Mouse (Mus musculus) layer of hippocampus, adult 2 months (tissue): ENCODE data around the gene Smad1. TPM values are rescaled to one million over a fixed set of nuclear protein-coding genes. Genes with fewer than 3 reads are reported as not detected.
A peak's percentile ranks its signal among the peaks of the same experiment; 100 is the strongest.

Source experiments
- DNase-seq, 2 experiments: peaks; one replicate each; pipeline ENCODE4 v3.0.0; 2022; ENCODE audit warnings: low spot score in 2 of 2
- H3K27ac ChIP-seq: fragments of 200-600 bp; 2 replicates; pipeline ENCODE4 v1.8.1; 2022
- H3K4me3 ChIP-seq: fragments of 200-600 bp; 2 replicates; pipeline ENCODE4 v1.8.1; 2022; ENCODE audit warnings: mild to moderate bottlenecking
- CTCF ChIP-seq: fragments of 200-600 bp; conservative IDR thresholded peaks from 2 replicates; pipeline ENCODE4 v1.8.1; 2022; ENCODE audit warnings: antibody characterized with exemption, mild to moderate bottlenecking, moderate library complexity
- total RNA-seq, 2 experiments: library from RNA; stranded (reverse); gene quantifications; 2 replicates each; pipeline ENCODE4 v1.2.3; 2021

Gene Smad1
- total RNA-seq, 2 experiments from 2014 or later: 23.9 to 24.5 TPM

DNA sequence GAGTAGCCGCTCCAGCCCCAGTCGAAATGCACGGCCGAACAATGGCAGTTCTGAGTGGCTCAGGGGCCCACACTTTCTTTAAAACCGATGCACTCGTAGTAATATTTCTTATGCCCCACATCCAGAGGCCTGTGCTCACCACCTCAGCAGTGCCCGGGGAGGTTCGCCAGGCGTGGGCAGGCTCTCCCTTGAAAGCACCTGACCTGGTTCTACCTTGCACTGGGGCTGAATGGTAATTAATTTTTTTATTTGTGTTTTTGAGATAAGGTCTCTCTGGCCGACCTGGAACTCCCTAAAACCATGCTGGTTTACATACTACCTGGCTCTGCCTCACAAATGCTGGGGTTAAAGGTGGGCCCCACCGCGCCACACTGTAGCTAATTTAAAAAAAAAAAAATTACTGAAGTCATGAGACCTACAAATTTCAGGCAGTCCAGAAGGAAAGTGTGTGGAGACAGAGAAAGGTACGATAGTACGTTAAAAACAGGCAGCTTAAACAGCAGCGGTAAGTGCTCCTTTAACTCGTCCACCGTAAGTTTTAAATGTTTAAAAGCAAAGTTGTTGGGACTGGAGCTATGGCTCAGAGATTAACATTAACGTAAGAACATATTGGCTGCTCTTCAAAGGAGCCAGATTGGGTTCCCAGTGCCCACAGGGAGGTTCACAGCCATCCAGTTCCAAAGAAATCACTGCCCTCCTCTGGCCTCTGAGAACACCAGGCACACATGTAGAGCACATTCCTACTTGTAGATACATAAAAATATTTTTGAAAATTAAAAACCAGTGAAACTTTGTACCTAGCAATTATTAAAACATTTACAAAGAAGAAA is 103.8 kb downstream of the Smad1 start:
- DNase-seq: no peak
- TF ChIP-seq CTCF: no peak
- Histone ChIP-seq H3K4me3 (peak overlapping the region; percentile 67), H3K27ac (peak overlapping the region; percentile 98)

DNA sequence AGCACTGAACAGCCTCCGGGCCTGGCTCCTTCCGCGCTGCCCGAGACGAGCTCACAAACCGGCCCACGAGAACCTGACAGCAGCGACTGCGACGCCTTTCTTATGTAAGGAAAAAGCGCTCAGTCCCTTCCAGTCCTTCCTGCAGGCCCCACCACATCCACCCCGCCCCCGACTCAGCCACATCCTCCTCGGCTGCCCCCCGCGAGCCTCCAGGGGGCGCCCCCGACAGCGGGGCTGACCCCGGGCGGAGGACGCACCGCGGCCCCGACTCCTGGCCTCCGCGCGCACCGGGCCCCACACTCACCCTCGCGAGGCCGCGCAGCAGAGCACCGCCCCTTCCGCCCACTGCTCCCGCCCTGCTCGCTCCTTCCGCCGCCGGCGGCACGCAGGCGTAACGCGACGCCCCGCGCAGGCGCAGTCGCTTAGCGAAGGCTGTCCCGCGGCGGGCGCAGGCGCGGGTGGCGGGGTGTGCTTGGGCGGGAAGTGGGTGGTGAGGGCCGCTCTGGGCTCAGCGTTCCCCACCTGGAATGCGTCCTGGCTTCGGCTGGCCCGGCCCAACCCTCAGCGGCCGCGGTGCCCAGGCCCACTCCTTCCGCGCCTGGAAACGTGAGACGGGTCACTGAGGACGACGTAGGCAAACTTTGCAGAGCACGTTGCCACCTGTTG is 104.6 kb downstream of the Smad1 start, which contains the start of gene Mmaa:
Gene Mmaa, minus strand, starts transcription at position 328 of the 666 bp plus-strand sequence.
- DNase-seq: peak; percentile 94 to 97
- H3K4me3 ChIP-seq: peak within 1 kb of the TSS; percentile 67
- H3K27ac ChIP-seq: peak within 1 kb of the TSS; percentile 98
- TF ChIP-seq CTCF: peak; percentile 76

DNA sequence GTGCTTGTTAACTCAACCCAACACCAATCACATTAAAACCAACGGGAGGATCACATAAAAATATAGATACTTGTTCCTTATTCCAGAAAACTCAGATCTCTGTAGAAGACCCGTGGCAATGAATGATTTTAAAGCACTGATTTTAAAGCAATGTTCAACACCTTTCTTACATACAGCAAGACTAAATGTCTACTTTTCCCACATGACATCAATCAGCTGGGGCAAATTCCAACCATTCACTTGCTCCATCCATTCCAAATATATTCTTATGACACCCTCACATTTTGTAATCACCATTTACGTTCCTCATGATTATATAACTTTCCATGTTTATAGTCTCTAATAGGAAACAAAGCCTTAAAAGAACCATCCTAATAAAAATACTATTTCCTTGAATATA is 105.5 kb downstream of the Smad1 start:
- no peak for TF ChIP-seq CTCF
- DNase-seq: no peak
- Histone ChIP-seq H3K4me3 (peak overlapping the region; percentile 67), H3K27ac (peak overlapping the region; percentile 98)

DNA sequence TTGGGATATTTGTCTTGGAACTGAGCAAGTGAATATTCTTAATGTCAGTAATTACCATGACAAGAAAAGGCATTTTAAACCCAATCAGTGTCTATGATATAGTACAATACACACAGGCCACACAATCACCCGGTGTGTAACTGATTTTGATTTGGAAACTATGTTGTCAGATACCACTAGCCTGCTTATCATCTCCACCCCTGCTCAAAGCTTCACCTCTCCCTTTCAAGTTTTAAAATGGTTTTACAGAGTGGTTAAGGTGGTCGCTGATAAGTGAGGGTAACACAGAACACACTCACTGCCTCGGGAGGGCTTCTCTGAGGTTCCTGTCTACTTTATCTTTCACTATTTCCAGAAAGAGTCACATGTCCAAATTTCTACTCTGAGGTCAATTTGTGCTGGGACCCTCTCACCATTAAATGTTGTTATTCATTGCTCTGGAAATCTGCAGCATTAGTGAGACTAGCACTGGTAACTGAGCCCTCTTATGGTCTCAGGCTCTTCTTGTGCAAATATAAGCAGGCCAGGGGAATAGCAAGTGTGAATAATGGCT is 106.5 kb downstream of the Smad1 start:
- no peak overlapping the region for H3K27ac ChIP-seq
- DNase-seq: no peak
- H3K4me3 ChIP-seq: no peak overlapping the region
- no peak for TF ChIP-seq CTCF

DNA sequence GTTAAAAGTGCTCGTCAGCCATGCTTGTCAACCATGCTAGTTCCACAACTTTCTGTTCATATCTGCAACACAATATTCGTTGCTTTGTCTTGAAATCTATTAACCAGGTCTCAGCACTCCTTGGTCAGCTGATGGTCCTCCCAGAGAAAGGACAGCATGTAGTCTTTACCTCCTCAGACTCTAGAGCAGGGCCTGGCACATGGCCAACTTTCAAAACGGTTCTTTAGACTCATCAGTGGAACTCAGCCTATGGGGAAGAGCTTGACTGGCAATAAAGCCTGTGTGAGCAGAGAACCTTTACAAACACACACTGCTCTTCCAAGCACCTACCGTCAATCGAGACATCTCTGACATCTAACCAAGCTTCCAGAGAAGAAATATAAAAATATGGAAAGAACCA is 109.7 kb downstream of the Smad1 start:
- Histone ChIP-seq H3K4me3 (no peak overlapping the region), H3K27ac (no peak overlapping the region)
- TF ChIP-seq CTCF: no peak
- DNase-seq: no peak

DNA sequence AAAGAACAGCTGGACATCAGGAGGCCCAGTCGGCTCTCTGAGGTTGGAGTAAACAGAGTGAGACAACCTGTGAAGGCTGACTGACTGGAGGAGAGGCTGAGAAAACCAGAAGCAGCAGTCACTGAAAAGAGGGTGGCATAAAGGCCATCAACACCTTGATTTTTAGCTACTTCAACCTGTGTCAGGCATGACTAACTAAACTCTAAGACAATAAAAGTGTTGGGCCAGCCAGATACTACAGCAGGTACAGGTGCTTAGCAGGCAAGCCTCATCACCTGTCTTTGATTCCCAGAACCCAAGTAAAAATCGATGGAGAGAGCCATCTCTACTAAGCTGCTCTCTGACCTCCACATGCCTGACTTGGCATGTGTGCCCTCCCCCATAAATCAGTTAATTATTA is 110.6 kb downstream of the Smad1 start:
- TF ChIP-seq CTCF: no peak

More for the DNA sequence above, 110.6 kb downstream of the Smad1 start:
- Histone ChIP-seq H3K27ac (no peak overlapping the region), H3K4me3 (no peak overlapping the region)
- no peak for DNase-seq

Other genes starting within 250 kb of the Smad1 start
- gene 1700011L22Rik, start 150.9 kb downstream of the Smad1 start, total RNA-seq: not detected
- gene Mmaa, start 104.6 kb downstream of the Smad1 start, total RNA-seq: 10 to 100 TPM; 26.0 to 28.5 TPM
- gene Otud4, start 240.1 kb upstream of the Smad1 start, total RNA-seq: 10 to 100 TPM; 35.4 to 44.1 TPM